Mouse (Mus musculus) CH12.LX (cell line): ENCODE measurements around the gene Gins3. TPM values are rescaled to one million over a fixed set of nuclear protein-coding genes. Genes with fewer than 3 reads are reported as not detected.
A peak's percentile ranks its signal among the peaks of the same experiment; 100 is the strongest.

Experiments
- DNase-seq: peaks from one replicate; pipeline ENCODE4 v3.0.0-alpha.2; 2013; ENCODE audit errors: extremely low read depth
- H3K27ac ChIP-seq: 2 replicates; pipeline ENCODE4 v1.5.1; 2012; ENCODE audit warnings: low read depth, mild to moderate bottlenecking, control low read depth, moderate library complexity; ENCODE audit not compliant: insufficient read depth
- H3K27me3 ChIP-seq: replicated peaks from 2 replicates; pipeline ENCODE3; 2012; ENCODE audit warnings: inconsistent platforms
- H3K36me3 ChIP-seq, 2 experiments: replicated peaks in 1 of 2; 2 replicates each; pipeline versions ENCODE3 to v1.6.1; 2012; ENCODE audit warnings: inconsistent platforms in 1 of 2, low read length in 1 of 2, mild to moderate bottlenecking in 1 of 2, mixed read lengths in 1 of 2, moderate library complexity in 1 of 2; ENCODE audit not compliant: control insufficient read depth in 1 of 2, insufficient read depth in 1 of 2
- H3K4me1 ChIP-seq, 2 experiments: 2 replicates each; pipeline ENCODE4 v1.6.1; 2012; ENCODE audit warnings: inconsistent platforms in 1 of 2, moderate library complexity in 1 of 2; ENCODE audit not compliant: insufficient read depth in 2 of 2, control insufficient read depth in 1 of 2
- H3K4me2 ChIP-seq: 2 replicates; pipeline ENCODE4 v1.6.1; 2012; ENCODE audit warnings: low read depth, mild to moderate bottlenecking, control low read depth; ENCODE audit not compliant: poor library complexity, insufficient read depth, severe bottlenecking
- H3K4me3 ChIP-seq, 3 experiments: fragments of 150-350 bp in 1 of 3; sonication (generic) in 1 of 3; replicated peaks in 1 of 3; 2 replicates each; pipeline versions ENCODE3 to v1.5.1; 2011 to 2012; ENCODE audit warnings: low read depth in 2 of 3, low read length in 2 of 3, mild to moderate bottlenecking in 2 of 3, moderate library complexity in 2 of 3, control low read depth in 1 of 3, improper control_type of control experiment in 1 of 3, inconsistent platforms in 1 of 3, mixed read lengths in 1 of 3; ENCODE audit not compliant: poor library complexity in 1 of 3
- H3K79me2 ChIP-seq: replicated peaks from 2 replicates; pipeline ENCODE4 v1.6.1; 2012; ENCODE audit warnings: mild to moderate bottlenecking, moderate library complexity; ENCODE audit not compliant: control insufficient read depth, poor library complexity, insufficient read depth, severe bottlenecking; ENCODE audit errors: extremely low read depth
- H3K9ac ChIP-seq: 2 replicates; pipeline ENCODE4 v1.6.1; 2012; ENCODE audit warnings: low read depth, mild to moderate bottlenecking, control low read depth, moderate library complexity; ENCODE audit not compliant: insufficient read depth
- H3K9me3 ChIP-seq: replicated peaks from 2 replicates; pipeline ENCODE3; 2012; ENCODE audit warnings: low read length, inconsistent platforms, mixed read lengths
- BHLHE40 ChIP-seq: IDR thresholded peaks from 2 replicates; pipeline ENCODE4 v1.6.1; 2011; ENCODE audit warnings: mild to moderate bottlenecking, low read depth, low read length, improper control_type of control experiment
- CHD2 ChIP-seq: IDR thresholded peaks from 2 replicates; pipeline ENCODE4 v1.6.1; 2011; ENCODE audit warnings: low read length, improper control_type of control experiment
- CTCF ChIP-seq, 2 experiments: IDR thresholded peaks in 1 of 2; conservative IDR thresholded peaks in 1 of 2; 2 replicates each; pipeline ENCODE4 v1.5.1; 2011 to 2012; ENCODE audit warnings: low read depth in 2 of 2, low read length in 2 of 2, improper control_type of control experiment in 1 of 2, inconsistent platforms in 1 of 2, mild to moderate bottlenecking in 1 of 2, moderate library complexity in 1 of 2
- E2F4 ChIP-seq: IDR thresholded peaks from 2 replicates; pipeline ENCODE4 v1.6.1; 2011; ENCODE audit warnings: low read depth, low read length, improper control_type of control experiment; ENCODE audit not compliant: insufficient replicate concordance
- ELF1 ChIP-seq: IDR thresholded peaks from 2 replicates; pipeline ENCODE4 v1.6.1; 2014; ENCODE audit warnings: low read depth, mild to moderate bottlenecking, inconsistent platforms, low read length, improper control_type of control experiment
- IRF4 ChIP-seq: IDR thresholded peaks from 2 replicates; pipeline ENCODE4 v1.6.1; 2014; ENCODE audit warnings: low read depth, mild to moderate bottlenecking, inconsistent platforms, low read length, improper control_type of control experiment
- MEF2A ChIP-seq: IDR thresholded peaks from 2 replicates; pipeline ENCODE4 v1.6.1; 2014; ENCODE audit warnings: low read depth, mild to moderate bottlenecking, inconsistent platforms, low read length, improper control_type of control experiment, borderline replicate concordance
- MXI1 ChIP-seq: IDR thresholded peaks from 2 replicates; pipeline ENCODE4 v1.6.1; 2011; ENCODE audit warnings: mild to moderate bottlenecking, low read depth, low read length, improper control_type of control experiment
- MYC ChIP-seq: IDR thresholded peaks from 2 replicates; pipeline ENCODE4 v1.6.1; 2011; ENCODE audit warnings: low read depth, mild to moderate bottlenecking, improper control_type of control experiment, low read length
- POLR2A ChIP-seq: IDR thresholded peaks from 2 replicates; pipeline ENCODE4 v1.6.1; 2011; ENCODE audit warnings: low read depth, mild to moderate bottlenecking, improper control_type of control experiment, low read length
- RAD21 ChIP-seq: IDR thresholded peaks from 2 replicates; pipeline ENCODE4 v1.6.1; 2011; ENCODE audit warnings: low read depth, mild to moderate bottlenecking, low read length, improper control_type of control experiment, moderate library complexity
- RCOR1 ChIP-seq: conservative IDR thresholded peaks from 2 replicates; pipeline ENCODE4 v1.6.1; 2012; ENCODE audit warnings: low read depth, mild to moderate bottlenecking, inconsistent platforms, low read length, improper control_type of control experiment
- TCF12 ChIP-seq: IDR thresholded peaks from 2 replicates; pipeline ENCODE4 v1.6.1; 2014; ENCODE audit warnings: low read depth, mild to moderate bottlenecking, inconsistent platforms, low read length, improper control_type of control experiment
- UBTF ChIP-seq: IDR thresholded peaks from 2 replicates; pipeline ENCODE4 v1.6.1; 2012; ENCODE audit warnings: low read depth, mild to moderate bottlenecking, inconsistent platforms, low read length, improper control_type of control experiment, moderate library complexity
- USF1 ChIP-seq: IDR thresholded peaks from 2 replicates; pipeline ENCODE4 v1.6.1; 2014; ENCODE audit warnings: low read depth, mild to moderate bottlenecking, inconsistent platforms, low read length, improper control_type of control experiment
- USF2 ChIP-seq: conservative IDR thresholded peaks from 2 replicates; pipeline ENCODE4 v1.6.1; 2011; ENCODE audit warnings: low read depth, low read length, improper control_type of control experiment
- ZNF384 ChIP-seq: IDR thresholded peaks from 2 replicates; pipeline ENCODE4 v1.6.1; 2012; ENCODE audit warnings: low read depth, low read length, improper control_type of control experiment, inconsistent platforms
- dilution Hi-C: fragments of 300-500 bp; cut with MboI; formaldehyde crosslinking; loops from 2 replicates; pipeline ENCODE4 v1.14.3; 2020; ENCODE audit warnings: low sequenced_read_pairs; ENCODE audit not compliant: extremely low pct_unique_long_range_greater_than_20kb, extremely low pct_ligation_motif_present
- in situ Hi-C: fragments of 300-500 bp; cut with MboI; formaldehyde crosslinking; loops from 3 replicates; pipeline ENCODE4 v1.14.3; 2019; ENCODE audit warnings: low sequenced_read_pairs, low pct_ligation_motif_present, low pct_unique_long_range_greater_than_20kb, mixed read lengths
- polyA plus RNA-seq: library from polyadenylated mRNA; unstranded; fragments of >175 nt; gene quantifications from 2 replicates; pipeline ENCODE4 v1.2.1, GENCODE M21; 2012; ENCODE audit warnings: low read depth; ENCODE audit not compliant: insufficient read length
- total RNA-seq, 2 experiments: library from RNA; depleted of rRNA; stranded (reverse); fragments of 300-350 nt in 1 of 2; fragments of >200 nt in 1 of 2; gene quantifications; 2 replicates each; pipeline ENCODE4 v1.2.3; 2012 to 2014

The Gins3 gene
- total and polyA plus RNA-seq, 3 experiments, result 10.4 to 18.0 (median 14.2) TPM

GRCm38 (mm10) chr8:95593439-95594393, 39.5 kb upstream of the Gins3 start:
- in situ Hi-C loops, result no loop called here

GRCm38 (mm10) chr8:95595131-95595530, 38.1 kb upstream of the Gins3 start:
- TF ChIP-seq TCF12 (no peak), POLR2A (no peak), UBTF (no peak), BHLHE40 (no peak), MEF2A (no peak), E2F4 (no peak), IRF4 (no peak), USF1 (no peak), ELF1 (no peak), CTCF (conservative IDR thresholded peaks at IDR 0.05 in 1 of 2, IDR thresholded peaks at IDR 0.05 in 1 of 2; ENCODE audit: low read depth in 2 of 2, low read length in 2 of 2) (no peak), USF2 (no peak), MXI1 (no peak), RCOR1 (no peak), MYC (no peak)
- in situ Hi-C loops, result no loop called here
- H3K4me3 ChIP-seq, result no peak overlapping the region
- no peak overlapping the region for H3K27ac ChIP-seq
- peaks cover 0 to under 1% of the 10 kb centered on the region in 2 experiments; a peak in 2 of 4 replicates for H3K4me1 ChIP-seq
- H3K4me2 ChIP-seq, result no peak overlapping the region
- no peaks in the 10 kb centered on the region for H3K36me3 ChIP-seq
- H3K27me3 ChIP-seq, result no peaks in the 10 kb centered on the region
- no peaks in the 10 kb centered on the region for H3K79me2 ChIP-seq
- no peak overlapping the region for H3K9ac ChIP-seq
- no peaks in the 10 kb centered on the region for H3K9me3 ChIP-seq
- DNase-seq, result no peak
- dilution Hi-C loops, result no loop called here

More at GRCm38 (mm10) chr8:95593439-95594393, 39.5 kb upstream of the Gins3 start:
- no peak overlapping the region for H3K9ac ChIP-seq
- H3K79me2 ChIP-seq, result no peaks in the 10 kb centered on the region
- H3K27me3 ChIP-seq, result no peaks in the 10 kb centered on the region
- TF ChIP-seq RAD21, result no peak
- TF ChIP-seq ZNF384, result no peak
- TF ChIP-seq CTCF (conservative IDR thresholded peaks at IDR 0.05 in 1 of 2, IDR thresholded peaks at IDR 0.05 in 1 of 2; ENCODE audit: low read depth in 2 of 2, low read length in 2 of 2), result no peak
- no peak for TF ChIP-seq BHLHE40
- TF ChIP-seq MEF2A, result no peak
- TF ChIP-seq CHD2, result no peak
- peaks cover 0 to 6% of the 10 kb centered on the region in 2 experiments; a peak in 2 of 4 replicates for H3K4me1 ChIP-seq
- H3K4me3 ChIP-seq, result no peak overlapping the region
- DNase-seq, result peak; percentile 11
- H3K27ac ChIP-seq, result no peak overlapping the region
- no peak overlapping the region for H3K4me2 ChIP-seq
- no peaks in the 10 kb centered on the region for H3K36me3 ChIP-seq
- dilution Hi-C loops, result no loop called here
- H3K9me3 ChIP-seq, result no peaks in the 10 kb centered on the region
